Mouse (Mus musculus) stomach, embryonic 14.5 days (tissue): Measurements from ENCODE around the gene Ddx31. TPM values are rescaled to one million over a fixed set of nuclear protein-coding genes. Genes with fewer than 3 reads are reported as not detected.

Source experiments
- ATAC-seq: fragments of 200-750 bp; cut with Nextera tagmentation; 2 replicates; pipeline ENCODE4 v1.8.0; 2017; ENCODE audit warnings: low read depth, moderate TSS enrichment; ENCODE audit not compliant: insufficient number of reproducible peaks, insufficient read depth, low FRiP score
- H3K27ac ChIP-seq: fragments of 300-500 bp; sonication (generic); 2 replicates; pipeline ENCODE4 v1.5.1; 2014; ENCODE audit warnings: mild to moderate bottlenecking, low read length, moderate library complexity, mixed read lengths
- H3K27me3 ChIP-seq: fragments of 300-500 bp; sonication (generic); 2 replicates; pipeline ENCODE4 v1.6.1; 2014; ENCODE audit warnings: low read length, control low read depth, mixed read lengths; ENCODE audit not compliant: control insufficient read depth, insufficient read depth
- H3K36me3 ChIP-seq: fragments of 300-500 bp; sonication (generic); 2 replicates; pipeline ENCODE4 v1.6.1; 2014; ENCODE audit warnings: mild to moderate bottlenecking, control low read depth, low read length, moderate library complexity, mixed read lengths; ENCODE audit not compliant: control insufficient read depth, insufficient read depth
- H3K4me1 ChIP-seq: fragments of 300-500 bp; sonication (generic); 2 replicates; pipeline ENCODE4 v1.6.1; 2014; ENCODE audit warnings: low read length, control low read depth, mixed read lengths; ENCODE audit not compliant: control insufficient read depth, insufficient read depth
- H3K4me2 ChIP-seq: fragments of 300-500 bp; sonication (generic); replicated peaks from 2 replicates; pipeline ENCODE4 v1.6.1; 2014; ENCODE audit warnings: low read depth, low read length, control low read depth
- H3K4me3 ChIP-seq: fragments of 300-500 bp; sonication (generic); 2 replicates; pipeline ENCODE4 v1.5.1; 2014; ENCODE audit warnings: low read depth, low read length, control low read depth
- H3K9ac ChIP-seq: fragments of 300-500 bp; sonication (generic); replicated peaks from 2 replicates; pipeline ENCODE4 v1.6.1; 2014; ENCODE audit warnings: low read depth, mild to moderate bottlenecking, control low read depth, low read length, moderate library complexity, mixed read lengths
- H3K9me3 ChIP-seq: fragments of 300-500 bp; sonication (generic); 2 replicates; pipeline ENCODE4 v1.6.1; 2016; ENCODE audit warnings: low read depth, low read length, control low read depth; ENCODE audit not compliant: control insufficient read depth
- WGBS: fragments of 180-500 bp; shearing (Covaris S2); extraction: QIAGEN DNeasy Blood & Tissue Kit; methylation state at CpG from one replicate; pipeline ENCODE4 v1.1.7; 2014; 5-methylcytosine and 5-hydroxymethylcytosine counted together
- polyA plus RNA-seq: library from polyadenylated mRNA; unstranded; fragments of >200 nt; fragmentation: Nextera tagmentation; extraction: Ambion mirVana; gene quantifications from 2 replicates; pipeline ENCODE4 v1.2.1, GENCODE M21; 2014

Gene Ddx31
- polyA plus RNA-seq, 1 experiment from 2014 or later: 13.5 TPM

GRCm38 (mm10) chr2:28952981-28953380 is 112.8 kb downstream of the Ddx31 start:
- Histone ChIP-seq H3K27ac (no peak overlapping the region), H3K4me2 (no peak overlapping the region), H3K9ac (no peak overlapping the region), H3K4me1 (no peaks in the 10 kb centered on the region), H3K4me3 (no peak overlapping the region), H3K36me3 (no peaks in the 10 kb centered on the region), H3K9me3 (no peaks in the 10 kb centered on the region), H3K27me3 (no peaks in the 10 kb centered on the region)
- ATAC-seq: no peak
- WGBS: 26% methylated on average over 8 of the region's 8 CpGs

DNA sequence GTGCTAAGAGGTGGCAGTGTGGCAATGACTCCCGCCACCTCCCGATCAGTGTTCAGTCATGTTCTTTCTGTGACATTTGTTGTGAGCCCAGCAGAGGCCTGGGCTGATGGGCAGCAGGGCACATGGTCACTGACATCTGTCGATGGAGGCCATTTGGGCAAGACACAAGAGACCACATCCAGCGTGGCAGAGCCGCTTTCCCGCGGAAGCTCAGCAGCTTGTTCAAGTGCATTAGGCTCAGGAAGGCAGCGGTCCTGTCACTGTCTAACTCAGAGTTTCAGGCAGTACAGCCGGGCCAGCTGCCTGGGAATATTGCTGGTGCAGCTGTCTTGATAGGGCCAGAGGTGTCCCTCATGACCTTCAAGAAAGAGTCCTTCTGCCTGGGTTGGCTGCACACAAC is 114.4 kb downstream of the Ddx31 start:
- no peak overlapping the region for H3K4me2 ChIP-seq

More for the DNA sequence above, 114.4 kb downstream of the Ddx31 start:
- Histone ChIP-seq H3K27me3 (no peaks in the 10 kb centered on the region), H3K36me3 (no peaks in the 10 kb centered on the region), H3K9ac (no peak overlapping the region), H3K4me3 (no peak overlapping the region), H3K4me1 (no peaks in the 10 kb centered on the region), H3K9me3 (no peaks in the 10 kb centered on the region), H3K27ac (no peak overlapping the region)
- 85% methylated on average over 9 of the region's 9 CpGs for WGBS
- ATAC-seq: no peak

Other genes with a start within 250 kb of the Ddx31 start
- 0.55 and 0.56 TPM in 2 replicates for gene Gfi1b, start 218.4 kb upstream of the Ddx31 start, polyA plus RNA-seq
- 20.5 and 22.7 TPM in 2 replicates for gene Tsc1, start 199.2 kb upstream of the Ddx31 start, polyA plus RNA-seq
- gene Spaca9, start 140.7 kb upstream of the Ddx31 start, polyA plus RNA-seq: 1.6 and 2.1 TPM in 2 replicates
- 0.42 and 0.59 TPM in 2 replicates for gene Ak8, start 140.2 kb upstream of the Ddx31 start, polyA plus RNA-seq
- 22.8 and 23.3 TPM in 2 replicates for gene Gtf3c4, start within 50 bp of the Ddx31 start, polyA plus RNA-seq
- 0.12 TPM in 1 of 2 replicates, not detected in the other for gene Barhl1, start 76.3 kb downstream of the Ddx31 start, polyA plus RNA-seq
- gene Cfap77, start 214.7 kb downstream of the Ddx31 start, polyA plus RNA-seq: 0.55 and 0.59 TPM in 2 replicates
- 9.9 and 10.4 TPM in 2 replicates for gene Ttf1, start 219.9 kb downstream of the Ddx31 start, polyA plus RNA-seq